Mouse (Mus musculus): ENCODE data around the gene Rtn4rl2.

GRCm38 (mm10) chr2:84838993-84839980 is 47.2 kb downstream of the Rtn4rl2 start:
- TF ChIP-seq CTCF (IDR thresholded peaks at IDR 0.05; ENCODE audit: borderline replicate concordance, insufficient read depth, low read depth, low read length) (no peak), POLR2A (IDR thresholded peaks at IDR 0.05; ENCODE audit: borderline replicate concordance, insufficient read depth, low read length) (no peak)

Measured in cerebellum, adult 2 months (tissue).